Mouse (Mus musculus): ENCODE results near the gene Arrb1. TPM values are rescaled to one million over a fixed set of nuclear protein-coding genes. Genes with fewer than 3 reads are reported as not detected.
A peak's percentile ranks its signal among the peaks of the same experiment; 100 is the strongest.

Arrb1 gene
- total RNA-seq, 2 experiments from 2014 or later, result 167 to 196 TPM

GRCm38 (mm10) chr7:99534501-99534900, 765 bp upstream of the Arrb1 start:
- no peak for DNase-seq (ENCODE audit: extremely low spot score in 1 of 2, low spot score in 2 of 2)
- intact Hi-C loops (cut with DNase I), result no loop called here

- intact Hi-C loops (cut with DNase I), result no loop called here
- DNase-seq (ENCODE audit: extremely low spot score in 1 of 2, low spot score in 2 of 2), result no peak
These were observed 655 bp downstream of the Arrb1 start for GRCm38 (mm10) chr7:99535741-99536501.

DNA sequence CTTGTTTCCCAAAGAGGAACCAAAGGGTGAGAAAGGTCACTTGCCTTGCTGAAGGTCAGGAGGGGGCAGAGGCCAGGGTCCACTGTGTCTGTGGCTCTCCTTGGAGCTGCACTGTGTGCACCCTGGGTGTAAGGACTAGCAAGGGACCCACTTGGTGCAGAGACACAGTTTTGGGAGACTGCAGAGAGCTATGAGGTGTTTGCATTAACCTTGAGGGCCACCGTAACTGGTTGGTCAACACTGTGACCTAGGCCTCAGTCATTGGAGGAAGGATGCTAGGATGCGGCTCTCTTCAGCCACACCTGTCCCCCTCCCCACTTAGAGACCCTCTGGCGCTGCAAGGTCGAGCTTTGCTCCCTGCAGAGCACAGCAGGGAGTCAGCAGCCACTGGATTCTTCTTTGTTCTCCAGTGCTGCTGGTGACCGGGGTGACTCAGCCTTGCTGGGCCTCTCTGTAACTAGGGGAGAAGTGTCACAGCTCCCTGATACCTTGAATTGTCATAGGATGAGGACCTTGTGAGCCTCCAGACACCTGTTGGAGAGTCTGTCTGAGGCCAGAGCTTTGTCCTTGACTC, 2.0 kb downstream of the Arrb1 start:
- DNase-seq (ENCODE audit: extremely low spot score in 1 of 2, low spot score in 2 of 2), result no peak
- intact Hi-C loops (cut with DNase I), result no loop called here

DNA sequence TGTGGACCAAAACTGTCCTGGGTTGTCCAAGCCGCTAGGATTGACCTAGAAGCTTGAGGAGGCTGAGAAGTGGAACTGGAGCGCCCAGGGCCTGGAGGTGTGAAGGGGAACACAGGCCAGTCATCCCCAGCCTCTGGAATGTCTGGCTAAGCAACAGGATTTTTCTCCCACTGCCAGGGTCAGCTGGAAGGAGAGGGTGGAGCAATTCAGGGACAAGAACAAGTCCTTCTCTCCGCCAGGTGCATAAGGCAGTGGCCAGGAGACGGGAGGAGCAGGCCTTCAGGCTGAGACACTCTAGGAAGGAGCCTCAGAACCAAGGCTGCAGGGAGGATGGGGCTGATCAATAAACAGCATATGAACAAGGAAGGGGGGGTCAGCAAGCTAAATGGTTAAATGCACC, 3.2 kb downstream of the Arrb1 start:
- no peak for DNase-seq (ENCODE audit: extremely low spot score in 1 of 2, low spot score in 2 of 2)
- intact Hi-C loops (cut with DNase I), result no loop called here

GRCm38 (mm10) chr7:99539201-99539891, 4.1 kb downstream of the Arrb1 start:
- intact Hi-C loops (cut with DNase I), result no loop called here
- DNase-seq (ENCODE audit: extremely low spot score in 1 of 2, low spot score in 2 of 2), result peak; percentile 52 to 80

- no peak for DNase-seq (ENCODE audit: extremely low spot score in 1 of 2, low spot score in 2 of 2)
These were observed 4.8 kb downstream of the Arrb1 start for GRCm38 (mm10) chr7:99540016-99540415.

GRCm38 (mm10) chr7:99541204-99541603, 5.9 kb downstream of the Arrb1 start:
- intact Hi-C loops (cut with DNase I), result no loop called here

More at GRCm38 (mm10) chr7:99540016-99540415, 4.8 kb downstream of the Arrb1 start:
- intact Hi-C loops (cut with DNase I), result no loop called here

GRCm38 (mm10) chr7:99544272-99544671, 9.0 kb downstream of the Arrb1 start:
- intact Hi-C loops (cut with DNase I), result no loop called here
- peak; percentile 48 to 67 for DNase-seq (ENCODE audit: extremely low spot score in 1 of 2, low spot score in 2 of 2)

More at GRCm38 (mm10) chr7:99541204-99541603, 5.9 kb downstream of the Arrb1 start:
- peak in 1 of 2 experiments; percentile 19 for DNase-seq (ENCODE audit: extremely low spot score in 1 of 2, low spot score in 2 of 2)

GRCm38 (mm10) chr7:99545885-99546745, 10.8 kb downstream of the Arrb1 start:
- intact Hi-C loops (cut with DNase I), result loop anchor here (5.0 kb wide), 1 partner anchor 41 kb away; no protein-coding TSS in a partner anchor
- peak; percentile 50 to 86 for DNase-seq (ENCODE audit: extremely low spot score in 1 of 2, low spot score in 2 of 2)

GRCm38 (mm10) chr7:99547584-99548487, 12.6 kb downstream of the Arrb1 start:
- intact Hi-C loops (cut with DNase I), result loop anchor here (5.0 kb wide), 1 partner anchor 39 kb away; no protein-coding TSS in a partner anchor
- no peak for DNase-seq (ENCODE audit: extremely low spot score in 1 of 2, low spot score in 2 of 2)

GRCm38 (mm10) chr7:99549668-99550067, 14.4 kb downstream of the Arrb1 start:
- intact Hi-C loops (cut with DNase I), result loop anchor here (5.0 kb wide), 1 partner anchor 38 kb away; no protein-coding TSS in a partner anchor
- no peak for DNase-seq (ENCODE audit: extremely low spot score in 1 of 2, low spot score in 2 of 2)

- DNase-seq (ENCODE audit: extremely low spot score in 1 of 2, low spot score in 2 of 2), result no peak
- intact Hi-C loops (cut with DNase I), result no loop called here
These were observed 16.4 kb downstream of the Arrb1 start for GRCm38 (mm10) chr7:99551623-99552022.

DNA sequence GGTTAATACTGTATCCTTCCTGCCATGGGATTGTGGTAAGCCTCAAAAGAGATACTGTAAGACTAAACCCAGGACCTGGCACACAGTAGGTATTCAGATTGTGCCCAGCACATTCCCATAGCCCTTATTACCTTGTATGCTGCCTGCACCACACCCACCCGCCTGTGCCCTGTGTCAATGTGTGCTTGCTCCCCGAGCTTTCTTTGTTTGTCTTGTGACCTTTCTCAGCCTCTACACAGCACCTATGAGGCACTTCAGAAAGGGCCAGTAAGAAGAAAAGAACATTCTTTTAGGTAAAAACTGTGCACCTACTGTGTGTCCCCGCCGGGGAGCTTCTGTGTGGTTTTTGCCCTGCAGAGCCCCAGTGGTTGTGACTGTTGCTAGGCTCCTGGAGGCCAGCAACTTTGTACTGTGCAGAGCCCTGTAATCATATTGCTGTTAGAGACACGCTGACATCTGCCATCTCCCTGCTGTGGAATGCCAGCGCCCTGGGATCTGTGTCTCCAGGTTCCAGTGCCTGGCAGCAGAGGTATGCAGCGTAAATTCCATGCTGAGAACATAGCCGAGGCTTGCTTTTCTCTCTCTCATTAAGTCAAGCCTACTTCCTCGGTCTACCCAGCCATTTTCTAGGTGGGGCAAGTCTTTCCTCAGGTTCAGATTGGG, 18.1 kb downstream of the Arrb1 start:
- no peak for DNase-seq (ENCODE audit: extremely low spot score in 1 of 2, low spot score in 2 of 2)
- intact Hi-C loops (cut with DNase I), result no loop called here

GRCm38 (mm10) chr7:99553885-99554269, 18.6 kb downstream of the Arrb1 start:
- no peak for DNase-seq (ENCODE audit: extremely low spot score in 1 of 2, low spot score in 2 of 2)
- intact Hi-C loops (cut with DNase I), result no loop called here

DNA sequence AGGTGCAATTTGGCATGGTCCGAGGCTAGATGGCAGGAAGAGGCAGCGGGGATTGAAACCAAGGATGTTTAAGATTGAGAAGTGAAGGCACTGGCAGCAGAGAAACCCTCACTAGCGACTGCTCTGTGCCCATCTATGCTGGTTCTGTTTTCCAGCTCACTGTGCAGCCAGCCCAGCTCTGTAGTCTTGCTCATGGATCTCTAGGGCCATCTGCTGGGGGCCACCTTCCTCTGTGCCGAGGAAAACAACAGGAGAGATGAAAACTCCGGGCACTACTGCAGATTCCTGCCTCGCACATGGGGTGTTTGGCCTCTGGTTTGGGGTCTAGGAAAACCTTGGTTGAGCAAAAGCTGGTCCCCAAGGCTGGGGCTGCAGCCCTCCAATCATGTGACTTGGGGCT, 20.6 kb downstream of the Arrb1 start:
- intact Hi-C loops (cut with DNase I), result loop anchor here (2.0 kb wide), 1 partner anchor 55 kb away; no protein-coding TSS in a partner anchor
- peak; percentile 63 to 76 for DNase-seq (ENCODE audit: extremely low spot score in 1 of 2, low spot score in 2 of 2)

- DNase-seq (ENCODE audit: extremely low spot score in 1 of 2, low spot score in 2 of 2), result no peak
These were observed 23.8 kb downstream of the Arrb1 start for GRCm38 (mm10) chr7:99559091-99559490.

DNA sequence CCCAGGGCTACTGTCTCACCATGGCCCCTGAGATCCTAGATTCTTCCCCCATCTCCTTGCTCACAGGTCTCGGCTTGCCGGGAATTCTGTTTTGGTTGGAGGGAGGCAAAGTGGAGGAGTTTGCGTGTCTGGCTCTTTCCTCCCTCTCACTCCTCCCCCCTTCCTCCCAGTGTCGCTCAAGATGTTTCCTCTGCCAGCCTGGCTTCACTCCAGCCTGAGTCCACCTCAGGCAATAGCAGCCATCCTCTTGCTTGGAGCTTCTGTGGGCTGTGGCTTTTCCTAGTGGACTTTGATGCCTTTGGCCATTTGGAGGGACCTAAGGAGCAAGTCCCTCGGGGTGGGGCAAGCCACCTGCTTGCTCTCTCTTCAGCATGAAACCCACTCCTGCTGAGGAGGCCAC, 27.2 kb downstream of the Arrb1 start:
- peak; percentile 51 to 75 for DNase-seq (ENCODE audit: extremely low spot score in 1 of 2, low spot score in 2 of 2)
- intact Hi-C loops (cut with DNase I), result no loop called here

More at GRCm38 (mm10) chr7:99559091-99559490, 23.8 kb downstream of the Arrb1 start:
- intact Hi-C loops (cut with DNase I), result no loop called here
